Comparison of ENCODE assay signal across 8 mouse cellular contexts in the genomic region with DNA sequence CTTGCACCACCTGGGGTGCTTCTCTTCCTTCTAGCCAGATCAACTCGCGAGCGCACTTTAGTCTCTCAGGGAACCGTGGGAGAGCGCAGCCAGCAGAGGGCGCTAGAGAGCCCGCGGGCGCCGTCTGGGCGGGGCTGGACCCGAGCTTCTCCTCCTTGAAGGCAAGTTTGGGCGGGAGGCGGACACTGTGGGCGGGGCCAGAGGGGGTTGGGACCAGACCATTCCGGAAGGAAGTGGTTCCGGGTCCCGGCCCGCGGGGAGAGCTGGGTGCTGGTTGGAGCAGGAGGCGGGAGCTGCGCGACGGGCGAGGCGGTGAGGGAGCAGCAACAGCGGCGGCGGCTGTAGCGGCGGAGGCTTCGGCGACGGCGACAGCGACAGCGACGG. TPM values are rescaled to one million over a fixed set of nuclear protein-coding genes. Genes with fewer than 3 reads are reported as not detected.
DNase-seq lines count a peak whose midpoint lies in the region; ATAC-seq and TF ChIP-seq lines count a peak whose summit lies in the region.

No protein-coding gene starts in this region.

- H3K27ac ChIP-seq in forebrain, embryonic 16.5 days (ENCODE audit: low read length): peak overlapping the region; percentile 81
- H3K27ac ChIP-seq in layer of hippocampus, adult 2 months: peak overlapping the region; percentile 83
- H3K27ac ChIP-seq in lung, embryonic 14.5 days (ENCODE audit: low read depth): peak overlapping the region; percentile 79
- H3K27ac ChIP-seq in olfactory bulb, adult 2 months (ENCODE audit: insufficient read depth, low read depth, low read length): no peak overlapping the region; the same call in 1 of the 2 replicates
- H3K27ac ChIP-seq in thymus, adult 2 months (ENCODE audit: control insufficient read depth, insufficient read depth, low read length): peak overlapping the region; percentile 38

- H3K36me3 ChIP-seq in G1E (replicated peaks): peaks cover 4% of the 10 kb centered on the region
- H3K36me3 ChIP-seq in forebrain, embryonic 16.5 days (ENCODE audit: control insufficient read depth, insufficient read depth): no peaks in the 10 kb centered on the region
- no peaks in the 10 kb centered on the region for H3K36me3 ChIP-seq in lung, embryonic 14.5 days (ENCODE audit: insufficient read depth)
- H3K36me3 ChIP-seq in thymus, adult 2 months (ENCODE audit: control insufficient read depth, insufficient read depth, low read length): no peaks in the 10 kb centered on the region

- peak overlapping the region; percentile 70 for H3K9ac ChIP-seq in forebrain, embryonic 16.5 days (replicated peaks; ENCODE audit: low read depth, low read length)
- peak overlapping the region; percentile 62 for H3K9ac ChIP-seq in lung, embryonic 14.5 days

- 7% methylated on average over 29 of the region's 38 CpGs for WGBS in forebrain, embryonic 16.5 days
- WGBS in lung, embryonic 14.5 days: 7% methylated on average over 31 of the region's 38 CpGs
- 15% methylated on average over 38 of the region's 38 CpGs for WGBS in olfactory bulb, adult 2 months
- 0% methylated on average over 31 of the region's 38 CpGs for WGBS in thymus, adult 2 months

- H3K4me1 ChIP-seq in G1E (ENCODE audit: insufficient read depth, low read depth, low read length): 0 out of 2 replicates have a peak, but pooled peaks cover 2% of the 10 kb centered on the region
- peaks cover 2% of the 10 kb centered on the region; the same call in 1 of the 2 replicates for H3K4me1 ChIP-seq in forebrain, embryonic 16.5 days (replicated peaks; ENCODE audit: control insufficient read depth, insufficient read depth, low read length)
- H3K4me1 ChIP-seq in lung, embryonic 14.5 days (ENCODE audit: insufficient read depth): no peaks in the 10 kb centered on the region
- no peaks in the 10 kb centered on the region for H3K4me1 ChIP-seq in olfactory bulb, adult 2 months (ENCODE audit: control insufficient read depth, insufficient read depth, low read length)
- no peaks in the 10 kb centered on the region for H3K4me1 ChIP-seq in thymus, adult 2 months (replicated peaks; ENCODE audit: control insufficient read depth, insufficient read depth, low read length)

- peak; percentile 54 for TF ChIP-seq POLR2A in olfactory bulb, adult 2 months (IDR thresholded peaks at IDR 0.05; ENCODE audit: insufficient read depth, low read depth, low read length)
- 0 out of 2 replicates have a peak, but pooled peaks have one; percentile 26 for TF ChIP-seq POLR2A in thymus, adult 2 months (IDR thresholded peaks at IDR 0.05; ENCODE audit: control insufficient read depth, extremely low read depth, insufficient read depth, low read length, poor library complexity)

- DNase-seq in G1E (ENCODE audit: low spot score): peak; percentile 80
- DNase-seq in cerebellum, adult 18-20 months: peak; percentile 94 to 97
- peak; percentile 92 to 94 for DNase-seq in heart, postnatal 36 days
- peak; percentile 96 for DNase-seq in layer of hippocampus, adult 2 months (ENCODE audit: low spot score in 2 of 2)
- DNase-seq in lung, embryonic 14.5 days: peak; percentile 93
- peak; percentile 96 for DNase-seq in thymus, adult 2 months

- peak overlapping the region; percentile 56; the same call in 1 of the 2 replicates for H3K4me2 ChIP-seq in forebrain, embryonic 16.5 days (ENCODE audit: low read length)
- H3K4me2 ChIP-seq in lung, embryonic 14.5 days: peak overlapping the region; percentile 57

- no peaks in the 10 kb centered on the region for H3K27me3 ChIP-seq in G1E (ENCODE audit: insufficient read depth, low read length)
- no peaks in the 10 kb centered on the region for H3K27me3 ChIP-seq in forebrain, embryonic 16.5 days (replicated peaks; ENCODE audit: control insufficient read depth, insufficient read depth, low read length)
- no peaks in the 10 kb centered on the region for H3K27me3 ChIP-seq in lung, embryonic 14.5 days (ENCODE audit: insufficient read depth, low read length)
- no peaks in the 10 kb centered on the region for H3K27me3 ChIP-seq in thymus, adult 2 months (ENCODE audit: control insufficient read depth, insufficient read depth, low read length)

- H3K4me3 ChIP-seq in G1E (ENCODE audit: low read depth, low read length): peak overlapping the region; percentile 82
- peak overlapping the region; percentile 63 for H3K4me3 ChIP-seq in forebrain, embryonic 16.5 days (replicated peaks; ENCODE audit: low read length)
- peak overlapping the region; percentile 72 for H3K4me3 ChIP-seq in layer of hippocampus, adult 2 months
- peak overlapping the region; percentile 59 for H3K4me3 ChIP-seq in lung, embryonic 14.5 days (ENCODE audit: low read depth, low read length)
- peak overlapping the region; percentile 80 for H3K4me3 ChIP-seq in olfactory bulb, adult 2 months (ENCODE audit: insufficient read depth, low read depth, low read length)
- H3K4me3 ChIP-seq in thymus, adult 2 months (ENCODE audit: control insufficient read depth, insufficient read depth, low read length): peak overlapping the region; percentile 79

- ATAC-seq in G1E (ENCODE audit: extremely low read depth, insufficient number of reproducible peaks, low FRiP score, poor library complexity, severe bottlenecking): peak; percentile 96
- peak; percentile 98 for ATAC-seq in forebrain, embryonic 16.5 days
- peak; percentile 99 for ATAC-seq in lung, embryonic 14.5 days (ENCODE audit: insufficient read depth)

- TF ChIP-seq CTCF in G1E (IDR thresholded peaks at IDR 0.05; ENCODE audit: low read depth, low read length): peak; percentile 49; the same call in 1 of the 2 replicates
- TF ChIP-seq CTCF in layer of hippocampus, adult 2 months (conservative IDR thresholded peaks at IDR 0.05): peak; percentile 93
- peak; percentile 90 for TF ChIP-seq CTCF in lung, embryonic 14.5 days (IDR thresholded peaks at IDR 0.05; ENCODE audit: low read depth)
- TF ChIP-seq CTCF in olfactory bulb, adult 2 months (IDR thresholded peaks at IDR 0.05; ENCODE audit: insufficient read depth, low read depth, low read length): peak; percentile 77
- peak; percentile 87 for TF ChIP-seq CTCF in thymus, adult 2 months (IDR thresholded peaks at IDR 0.05; ENCODE audit: borderline replicate concordance, control insufficient read depth, extremely low read depth, insufficient read depth, low read length, poor library complexity)

- no peaks in the 10 kb centered on the region for H3K9me3 ChIP-seq in G1E (replicated peaks)
- H3K9me3 ChIP-seq in forebrain, embryonic 16.5 days (ENCODE audit: control insufficient read depth, low read length): no peaks in the 10 kb centered on the region
- no peaks in the 10 kb centered on the region for H3K9me3 ChIP-seq in lung, embryonic 14.5 days (ENCODE audit: low read depth, low read length)

- intact Hi-C loops in heart, postnatal 36 days (cut with DNase I): loop anchor here (1.0 to 10.0 kb wide), 4 partner anchors 75 to 602 kb away; partner anchors contain the start of genes Pdha1 and Sh3kbp1

RNA-seq across cellular contexts. Expression of gene Bclaf3, which starts 5.9 kb away (rescaled TPM):
- total RNA-seq in G1E (2014; fragmentation: Nextera tagmentation) (64.4 and 73.5 TPM in 2 replicates), G1E (2017) (41.4 and 52.0 TPM in 2 replicates)
- 2.8 and 2.9 TPM in 2 replicates for polyA plus RNA-seq in G1E (2012)
- 31.4 and 34.5 TPM in 2 replicates for polyA plus RNA-seq in forebrain, embryonic 16.5 days (2015; fragmentation: Nextera tagmentation; extraction: Ambion mirVana)
- 1 to 10 TPM; 3.0 to 4.1 TPM for total RNA-seq in heart, postnatal 36 days (2021)
- 1 to 10 TPM; 9.1 to 9.8 TPM for total RNA-seq in layer of hippocampus, adult 2 months (2021)
- polyA plus RNA-seq in lung, embryonic 14.5 days (2014; fragmentation: Nextera tagmentation; extraction: Ambion mirVana): 23.4 and 25.4 TPM in 2 replicates
- not detected in 2 replicates for polyA plus RNA-seq in olfactory bulb, adult 2 months (2012; ENCODE audit: insufficient read depth, insufficient read length, low replicate concordance, missing spikeins)
- 6.5 and 8.6 TPM in 2 replicates for polyA plus RNA-seq in thymus, adult 2 months (2012; rRNA removed)
